Mouse (Mus musculus) left cerebral cortex, postnatal 10 days (tissue): ENCODE data around the gene Gm8257. TPM values are rescaled to one million over a fixed set of nuclear protein-coding genes. Genes with fewer than 3 reads are reported as not detected.
"Not testable (repeated sequence)": the region's sequence is repeated elsewhere in the genome, so short reads cannot be mapped to it uniquely, and the experiment has no call there.

Experiments used
- DNase-seq, 2 experiments: peaks; one replicate each; pipeline ENCODE4 v3.0.0; 2021 to 2022; ENCODE audit warnings: low spot score in 2 of 2, mixed read lengths in 1 of 2; ENCODE audit errors: extremely low spot score in 1 of 2
- intact Hi-C: fragments of 180-260 bp; cut with DNase I; formaldehyde crosslinking; loops from one replicate; pipeline ENCODE4 v1.15.1; 2025
- total RNA-seq, 2 experiments: library from RNA; stranded (reverse); gene quantifications; 2 replicates each; pipeline ENCODE4 v1.2.3; 2021

Gm8257 gene
- not detected for total RNA-seq

DNA sequence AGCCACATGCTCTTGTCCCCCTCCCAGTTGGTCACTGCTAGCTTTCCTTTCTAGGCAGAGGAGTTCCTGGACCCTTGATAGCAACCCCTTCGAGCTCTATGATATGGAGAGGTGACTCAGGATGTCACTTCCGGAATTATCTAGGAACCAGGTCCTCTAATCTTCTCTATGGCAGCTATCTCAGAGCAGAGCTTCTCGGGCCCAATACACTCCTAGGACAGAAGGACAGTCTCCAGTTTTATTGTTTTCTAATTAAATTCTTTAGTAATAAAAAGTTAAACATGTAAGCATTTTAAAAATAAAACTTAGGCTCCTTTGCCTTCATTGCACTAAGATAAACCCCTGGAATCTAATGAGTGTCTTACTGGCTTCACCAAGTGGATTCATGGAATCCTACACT is at the start of gene Gm8257:
TSS of gene Gm8257 (minus strand) at position 101 of the 400 bp plus-strand sequence.
- DNase-seq, intact Hi-C loops: not testable (repeated sequence)

DNA sequence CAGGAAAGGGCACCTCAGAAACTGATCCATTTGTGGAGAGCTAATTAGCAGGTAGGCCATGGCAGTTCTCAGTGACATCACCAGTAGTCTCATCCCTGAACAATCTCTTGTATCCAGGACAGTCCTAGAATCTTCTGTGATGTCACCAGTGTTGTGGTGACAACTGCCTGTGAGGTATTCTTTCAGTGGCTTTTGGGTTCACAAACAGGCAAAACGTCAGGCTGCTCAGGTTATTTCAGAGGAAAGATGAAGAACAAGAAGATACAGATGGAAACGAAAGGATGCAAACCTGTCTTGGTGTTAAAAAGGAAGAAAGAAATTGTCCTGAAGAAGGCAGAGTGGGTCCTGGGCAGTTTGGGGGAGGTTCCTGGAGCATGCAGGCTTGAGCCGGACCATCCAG is 44.0 kb upstream of the Gm8257 start, which contains the start of gene Gm8267:
TSS of gene Gm8267 (minus strand) at position 101 of the 400 bp plus-strand sequence.
- intact Hi-C loops = no loop called here
- DNase-seq = no peak

DNA sequence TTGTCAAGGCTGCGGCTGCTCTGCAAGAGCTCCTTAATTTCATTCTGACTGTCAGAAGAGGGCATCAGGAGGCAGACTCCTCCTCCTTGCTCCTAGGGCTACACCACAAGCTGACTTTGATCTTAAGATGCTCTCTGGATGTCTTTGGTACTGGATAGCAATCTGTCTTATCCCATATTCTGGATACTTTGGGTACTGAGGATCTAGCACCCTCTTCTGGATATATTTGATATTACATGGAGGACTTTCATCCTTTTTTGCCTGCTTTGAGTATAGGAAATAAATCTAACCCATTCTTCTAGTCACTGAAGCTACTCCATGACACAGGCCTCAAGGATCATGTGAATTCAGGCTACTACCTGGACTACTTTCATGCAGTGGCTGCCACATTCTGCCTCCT is 36.5 kb upstream of the Gm8257 start:
- intact Hi-C loops = not testable (repeated sequence)

DNA sequence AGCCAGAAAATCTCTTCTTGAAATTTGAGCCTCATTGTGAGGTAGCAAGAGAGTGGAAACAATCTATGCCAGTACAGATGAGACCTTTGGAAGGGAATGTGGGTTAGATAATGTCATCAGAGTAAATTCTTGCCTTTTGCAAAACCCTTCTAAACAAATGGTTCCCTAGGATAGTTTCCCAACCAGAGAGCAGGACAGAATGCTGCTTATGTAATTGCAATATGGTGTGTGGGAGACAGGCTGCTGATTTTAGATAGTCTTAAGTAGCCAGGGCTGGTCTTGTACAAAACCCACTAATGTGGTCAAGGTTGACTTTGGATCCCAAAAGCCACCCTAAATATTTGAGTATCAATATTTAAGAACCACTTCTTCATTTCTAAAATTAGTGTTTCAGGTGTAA is 24.5 kb upstream of the Gm8257 start:
- intact Hi-C loops, DNase-seq: not testable (repeated sequence)

More for the DNA sequence above, 36.5 kb upstream of the Gm8257 start:
- DNase-seq = peak in 1 of 2 experiments; percentile 19

DNA sequence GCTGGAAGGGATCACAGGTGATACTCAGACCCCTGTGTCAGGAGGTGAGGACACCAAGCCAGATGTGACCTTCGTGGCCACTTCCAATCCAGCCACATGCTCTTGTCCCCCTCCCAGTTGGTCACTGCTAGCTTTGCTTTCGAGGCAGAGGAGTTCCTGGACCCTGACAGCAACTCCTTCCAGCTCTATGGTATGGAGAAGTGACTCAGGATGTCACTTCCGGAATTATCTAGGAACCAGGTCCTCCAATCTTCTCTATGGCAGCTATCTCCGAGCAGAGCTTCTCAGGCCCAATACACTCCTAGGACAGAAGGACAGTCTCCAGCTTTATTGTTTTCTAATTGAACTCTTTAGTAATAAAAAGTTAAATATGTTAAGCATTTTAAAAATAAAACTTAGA is 78.5 kb downstream of the Gm8257 start, which contains the start of gene Gm5624:
TSS of gene Gm5624 (minus strand) at position 202 of the 400 bp plus-strand sequence.
- intact Hi-C loops = not testable (repeated sequence)

More for the DNA sequence above, 78.5 kb downstream of the Gm8257 start, which contains the start of gene Gm5624:
- DNase-seq = not testable (repeated sequence)

Other genes with a start within 250 kb of the Gm8257 start
- not detected for gene BC061237, start 214.0 kb downstream of the Gm8257 start, total RNA-seq
- gene Gm17093, start 188.2 kb downstream of the Gm8257 start, total RNA-seq = not detected
- not detected for gene Gm8247, start 123.3 kb downstream of the Gm8257 start, total RNA-seq
- gene Gm5624, start 78.5 kb downstream of the Gm8257 start, total RNA-seq = not detected
- gene Gm8267, start 43.9 kb upstream of the Gm8257 start, total RNA-seq = under 1 TPM in 1 of 2 experiments, not detected in 1; 0.43 TPM
- under 1 TPM; 0.81 to 0.84 TPM for gene Ptgdr, start 152.9 kb upstream of the Gm8257 start, total RNA-seq